Mouse (Mus musculus): ENCODE data around the gene Rasgrp3. TPM values are rescaled to one million over a fixed set of nuclear protein-coding genes. Genes with fewer than 3 reads are reported as not detected.
A peak's percentile ranks its signal among the peaks of the same experiment; 100 is the strongest.

The Rasgrp3 gene
- polyA plus RNA-seq, 1 experiment from 2014 or later, result 32.1 TPM

- H3K9me3 ChIP-seq (ENCODE audit: low read length), result no peaks in the 10 kb centered on the region
- no peak overlapping the region for H3K9ac ChIP-seq (replicated peaks; ENCODE audit: low read depth)
- ATAC-seq, result peak; percentile 79
- H3K27ac ChIP-seq (ENCODE audit: low read length), result no peak overlapping the region
- no peaks in the 10 kb centered on the region for H3K4me1 ChIP-seq (ENCODE audit: insufficient read depth, low read depth, low read length)
- H3K27me3 ChIP-seq (replicated peaks; ENCODE audit: insufficient read depth, low read length), result no peaks in the 10 kb centered on the region
- no peaks in the 10 kb centered on the region for H3K36me3 ChIP-seq (ENCODE audit: insufficient read depth, low read length)
- no peak overlapping the region for H3K4me2 ChIP-seq (replicated peaks; ENCODE audit: low read depth, low read length)
- peak; percentile 90 for DNase-seq (ENCODE audit: low spot score)
- 35% methylated on average over 6 of the region's 6 CpGs for WGBS
- peak; percentile 88 for TF ChIP-seq CTCF (IDR thresholded peaks at IDR 0.05)
- TF ChIP-seq EP300 (IDR thresholded peaks at IDR 0.05), result no peak
- H3K4me3 ChIP-seq (ENCODE audit: low read depth, low read length), result no peak overlapping the region
These were observed 100.8 kb downstream of the Rasgrp3 start for GRCm38 (mm10) chr17:75536396-75537049.

DNA sequence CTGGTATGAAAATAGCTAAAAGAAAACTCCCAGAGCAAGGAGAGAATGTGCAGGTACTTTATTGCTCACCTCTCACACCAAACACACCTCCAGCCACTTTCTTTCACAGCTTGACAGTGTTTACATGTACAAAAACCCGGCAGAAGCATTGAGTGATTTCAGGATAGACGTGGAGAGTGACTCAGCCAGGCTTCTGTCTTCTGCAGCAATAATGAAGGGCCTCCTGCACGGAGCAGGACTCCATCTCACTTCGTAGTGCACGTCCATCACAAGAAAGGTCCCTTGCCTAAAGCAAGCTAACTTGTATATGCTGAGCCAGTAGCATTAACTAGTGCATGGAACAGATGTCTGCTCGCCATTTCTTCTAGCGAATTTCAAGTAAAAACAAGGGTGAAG is 101.4 kb downstream of the Rasgrp3 start:
- no peaks in the 10 kb centered on the region for H3K4me1 ChIP-seq (ENCODE audit: insufficient read depth, low read depth, low read length)
- H3K27me3 ChIP-seq (replicated peaks; ENCODE audit: insufficient read depth, low read length), result no peaks in the 10 kb centered on the region
- no peak overlapping the region for H3K27ac ChIP-seq (ENCODE audit: low read length)
- 73% methylated on average over 7 of the region's 7 CpGs for WGBS
- no peak for DNase-seq (ENCODE audit: low spot score)
- no peaks in the 10 kb centered on the region for H3K9me3 ChIP-seq (ENCODE audit: low read length)
- H3K9ac ChIP-seq (replicated peaks; ENCODE audit: low read depth), result no peak overlapping the region
- no peaks in the 10 kb centered on the region for H3K36me3 ChIP-seq (ENCODE audit: insufficient read depth, low read length)
- H3K4me3 ChIP-seq (ENCODE audit: low read depth, low read length), result no peak overlapping the region
- H3K4me2 ChIP-seq (replicated peaks; ENCODE audit: low read depth, low read length), result no peak overlapping the region
- no peak for ATAC-seq
- TF ChIP-seq CTCF (IDR thresholded peaks at IDR 0.05), result no peak
- TF ChIP-seq EP300 (IDR thresholded peaks at IDR 0.05), result no peak

GRCm38 (mm10) chr17:75538431-75538830 is 102.7 kb downstream of the Rasgrp3 start:
- ATAC-seq, result no peak
- Histone ChIP-seq H3K4me2 (replicated peaks; ENCODE audit: low read depth, low read length) (no peak overlapping the region), H3K4me1 (ENCODE audit: insufficient read depth, low read depth, low read length) (no peaks in the 10 kb centered on the region), H3K9me3 (ENCODE audit: low read length) (no peaks in the 10 kb centered on the region), H3K9ac (replicated peaks; ENCODE audit: low read depth) (no peak overlapping the region), H3K4me3 (ENCODE audit: low read depth, low read length) (no peak overlapping the region), H3K27me3 (replicated peaks; ENCODE audit: insufficient read depth, low read length) (no peaks in the 10 kb centered on the region), H3K36me3 (ENCODE audit: insufficient read depth, low read length) (no peaks in the 10 kb centered on the region), H3K27ac (ENCODE audit: low read length) (no peak overlapping the region; the same call in 1 of the 2 replicates)
- TF ChIP-seq EP300 (IDR thresholded peaks at IDR 0.05) (no peak), CTCF (IDR thresholded peaks at IDR 0.05) (no peak)
- no peak for DNase-seq (ENCODE audit: low spot score)
- 62% methylated on average over 12 of the region's 12 CpGs for WGBS

DNA sequence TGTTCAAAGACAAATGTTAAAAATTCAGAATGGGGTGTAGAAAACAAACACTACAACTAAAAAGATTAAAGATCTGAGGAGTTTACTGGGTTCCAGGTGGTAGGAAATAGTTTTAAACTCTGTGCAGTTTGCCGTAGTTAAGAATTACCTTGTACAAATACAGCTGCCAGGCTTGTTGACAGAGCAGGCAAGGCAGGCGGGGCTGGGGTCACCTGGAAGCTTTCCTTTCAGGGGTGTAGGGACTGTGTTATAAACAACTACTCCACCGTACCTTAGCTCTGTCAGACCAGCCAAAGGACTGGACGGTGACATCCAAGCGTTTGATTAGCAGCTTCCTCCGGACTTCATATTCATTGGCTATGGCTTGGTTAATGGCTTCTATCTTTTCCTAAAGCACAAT is 103.4 kb downstream of the Rasgrp3 start:
- H3K4me2 ChIP-seq (replicated peaks; ENCODE audit: low read depth, low read length), result no peak overlapping the region
- 39% methylated on average over 6 of the region's 6 CpGs for WGBS
- ATAC-seq, result peak; percentile 73
- no peak overlapping the region for H3K9ac ChIP-seq (replicated peaks; ENCODE audit: low read depth)
- peak overlapping the region; percentile 26; the same call in 1 of the 2 replicates for H3K27ac ChIP-seq (ENCODE audit: low read length)
- TF ChIP-seq CTCF (IDR thresholded peaks at IDR 0.05) (no peak), EP300 (IDR thresholded peaks at IDR 0.05) (peak; percentile 28; the same call in 1 of the 2 replicates)
- peak; percentile 36 for DNase-seq (ENCODE audit: low spot score)
- H3K4me3 ChIP-seq (ENCODE audit: low read depth, low read length), result no peak overlapping the region
- H3K27me3 ChIP-seq (replicated peaks; ENCODE audit: insufficient read depth, low read length), result no peaks in the 10 kb centered on the region
- no peaks in the 10 kb centered on the region for H3K4me1 ChIP-seq (ENCODE audit: insufficient read depth, low read depth, low read length)
- no peaks in the 10 kb centered on the region for H3K36me3 ChIP-seq (ENCODE audit: insufficient read depth, low read length)
- H3K9me3 ChIP-seq (ENCODE audit: low read length), result no peaks in the 10 kb centered on the region

DNA sequence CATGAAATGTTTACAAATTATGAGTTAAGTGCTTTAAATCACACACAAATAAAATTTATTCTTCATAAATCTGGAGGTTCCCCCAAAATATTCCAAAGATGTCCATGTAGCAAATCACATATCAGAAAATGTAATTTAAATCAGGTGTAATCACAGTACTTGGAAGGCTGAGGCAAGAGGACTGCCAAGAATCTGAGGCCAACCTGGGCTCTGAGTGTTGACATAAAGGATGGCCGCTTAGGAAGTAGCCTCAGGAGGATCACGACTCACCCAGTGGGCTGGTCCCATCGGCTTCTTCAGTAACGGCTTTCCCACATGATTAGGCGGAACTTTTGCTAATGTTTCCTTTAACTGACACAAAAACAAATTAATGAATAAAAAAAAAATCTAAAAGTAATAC is 104.1 kb downstream of the Rasgrp3 start:
- Histone ChIP-seq H3K9me3 (ENCODE audit: low read length) (no peaks in the 10 kb centered on the region), H3K27ac (ENCODE audit: low read length) (0 out of 2 replicates have a peak overlapping the region, but pooled peaks have one; percentile 26), H3K4me3 (ENCODE audit: low read depth, low read length) (no peak overlapping the region), H3K4me1 (ENCODE audit: insufficient read depth, low read depth, low read length) (no peaks in the 10 kb centered on the region), H3K9ac (replicated peaks; ENCODE audit: low read depth) (no peak overlapping the region), H3K4me2 (replicated peaks; ENCODE audit: low read depth, low read length) (no peak overlapping the region), H3K36me3 (ENCODE audit: insufficient read depth, low read length) (no peaks in the 10 kb centered on the region), H3K27me3 (replicated peaks; ENCODE audit: insufficient read depth, low read length) (no peaks in the 10 kb centered on the region)
- WGBS, result 29% methylated on average over 5 of the region's 5 CpGs
- TF ChIP-seq CTCF (IDR thresholded peaks at IDR 0.05), result no peak
- TF ChIP-seq EP300 (IDR thresholded peaks at IDR 0.05), result no peak
- DNase-seq (ENCODE audit: low spot score) (no peak), ATAC-seq (no peak)

DNA sequence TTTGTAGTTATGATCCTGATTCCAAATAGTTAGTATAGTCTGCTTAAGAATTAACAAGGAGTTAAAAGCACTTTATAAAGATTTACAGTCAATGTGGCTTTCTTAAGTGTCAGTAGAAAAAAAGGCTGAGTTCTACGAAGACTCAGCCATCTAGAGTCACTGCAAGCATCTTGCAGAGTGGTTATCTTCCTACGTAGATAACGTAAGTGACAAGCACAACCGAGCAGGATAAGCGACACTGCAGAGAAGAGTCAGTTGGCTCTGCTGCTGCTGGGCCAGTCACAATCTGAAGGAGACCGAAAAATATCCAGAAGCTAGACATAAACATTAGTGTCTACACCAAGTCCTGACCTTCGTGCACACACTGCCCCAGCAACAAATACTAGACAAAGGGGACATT is 107.7 kb downstream of the Rasgrp3 start:
- no peak for TF ChIP-seq EP300 (IDR thresholded peaks at IDR 0.05)
- no peak for TF ChIP-seq CTCF (IDR thresholded peaks at IDR 0.05)
- H3K4me3 ChIP-seq (ENCODE audit: low read depth, low read length), result no peak overlapping the region
- ATAC-seq, result no peak
- no peaks in the 10 kb centered on the region for H3K4me1 ChIP-seq (ENCODE audit: insufficient read depth, low read depth, low read length)
- 53% methylated on average over 7 of the region's 7 CpGs for WGBS
- DNase-seq (ENCODE audit: low spot score), result no peak
- no peaks in the 10 kb centered on the region for H3K36me3 ChIP-seq (ENCODE audit: insufficient read depth, low read length)
- no peaks in the 10 kb centered on the region for H3K9me3 ChIP-seq (ENCODE audit: low read length)
- no peak overlapping the region for H3K27ac ChIP-seq (ENCODE audit: low read length)
- H3K9ac ChIP-seq (replicated peaks; ENCODE audit: low read depth), result no peak overlapping the region
- H3K4me2 ChIP-seq (replicated peaks; ENCODE audit: low read depth, low read length), result no peak overlapping the region
- H3K27me3 ChIP-seq (replicated peaks; ENCODE audit: insufficient read depth, low read length), result no peaks in the 10 kb centered on the region

Data from lung, postnatal 0 days (tissue).